8 mouse cellular contexts compared by ENCODE assay signal in genomic region chr1:74505393-74505720, GRCm38 (mm10). TPM values are rescaled to one million over a fixed set of nuclear protein-coding genes. Genes with fewer than 3 reads are reported as not detected.
DNase-seq lines count a peak whose midpoint lies in the region; ATAC-seq and TF ChIP-seq lines count a peak whose summit lies in the region.

No protein-coding gene starts in this region.

- DNase-seq in heart, postnatal 10 days: no peak
- no peak for DNase-seq in MEL (ENCODE audit: low read depth, low spot score)
- DNase-seq in layer of hippocampus, postnatal 36 days: no peak
- DNase-seq in Muller cell, postnatal 12 days (ENCODE audit: inconsistent ontology term): no peak
- no peak for DNase-seq in adrenal gland, adult (ENCODE audit: inconsistent age in 2 of 2, low spot score in 1 of 2)

- H3K4me2 ChIP-seq in heart, embryonic 14.5 days (ENCODE audit: low read length): peak overlapping the region; percentile 77

- TF ChIP-seq POLR2A in MEL (IDR thresholded peaks at IDR 0.05; ENCODE audit: control insufficient read depth in 1 of 2, insufficient read depth in 1 of 2, low read depth in 1 of 2, low read length in 2 of 2, poor library complexity in 1 of 2): no peak

- H3K79me2 ChIP-seq in MEL (ENCODE audit: control insufficient read depth, insufficient read depth, low read length, poor library complexity): peaks cover 66% of the 10 kb centered on the region

- H3K4me3 ChIP-seq in heart, embryonic 14.5 days (ENCODE audit: control insufficient read depth in 1 of 2, insufficient read depth in 1 of 2, low read depth in 1 of 2, low read length in 2 of 2): peak overlapping the region; percentile 85 to 97
- H3K4me3 ChIP-seq in MEL (ENCODE audit: control insufficient read depth in 1 of 2, insufficient read depth in 1 of 2, low read depth in 2 of 2, low read length in 2 of 2): peak overlapping the region; percentile 54 to 99

- peak; percentile 44 for ATAC-seq in heart, embryonic 14.5 days (ENCODE audit: insufficient number of reproducible peaks, insufficient read depth, low FRiP score, low read depth)
- ATAC-seq in granulocyte monocyte progenitor cell, adult 5-6 weeks (replicated peaks; ENCODE audit: poor library complexity, severe bottlenecking): peak; percentile 18; the same call in 1 of the 2 replicates
- peak; percentile 12; the same call in 1 of the 2 replicates for ATAC-seq in megakaryocyte progenitor cell, adult 5-6 weeks (replicated peaks; ENCODE audit: poor library complexity)

- H3K9me3 ChIP-seq in heart, embryonic 14.5 days (ENCODE audit: control insufficient read depth, low read length): no peaks in the 10 kb centered on the region
- no peaks in the 10 kb centered on the region for H3K9me3 ChIP-seq in MEL (replicated peaks; ENCODE audit: insufficient read depth, low read length)

- intact Hi-C loops in heart, postnatal 10 days (cut with DNase I): loop anchor here (5.0 kb wide), 1 partner anchor 82 kb away; the partner anchor contains the start of genes Bcs1l and Zfp142

- TF ChIP-seq CTCF in MEL (IDR thresholded peaks at IDR 0.05 in 2 of 3, conservative IDR thresholded peaks at IDR 0.05 in 1 of 3; ENCODE audit: control insufficient read depth in 1 of 3, insufficient read depth in 1 of 3, low read depth in 2 of 3, low read length in 3 of 3, poor library complexity in 1 of 3, severe bottlenecking in 1 of 3): no peak

- no peak for TF ChIP-seq EP300 in MEL (IDR thresholded peaks at IDR 0.05; ENCODE audit: low read depth in 1 of 2, low read length in 2 of 2)

- H3K27ac ChIP-seq in heart, embryonic 14.5 days (replicated peaks in 1 of 2; ENCODE audit: control insufficient read depth in 1 of 2, insufficient read depth in 1 of 2, low read depth in 2 of 2, low read length in 2 of 2): peak overlapping the region; percentile 49 to 54
- peak overlapping the region; percentile 63 for H3K27ac ChIP-seq in MEL (ENCODE audit: control insufficient read depth, low read depth, low read length)

- peak overlapping the region; percentile 88 for H3K9ac ChIP-seq in heart, embryonic 14.5 days (ENCODE audit: low read length)
- peak overlapping the region; percentile 89 for H3K9ac ChIP-seq in MEL (ENCODE audit: control insufficient read depth, low read depth, low read length, poor library complexity, severe bottlenecking)

- WGBS in heart, embryonic 14.5 days: under 1% methylated on average over 22 of the region's 22 CpGs

- H3K36me3 ChIP-seq in heart, embryonic 14.5 days (ENCODE audit: control insufficient read depth, insufficient read depth, low read length): peaks cover 7% of the 10 kb centered on the region; the same call in 1 of the 2 replicates
- H3K36me3 ChIP-seq in MEL (ENCODE audit: control insufficient read depth in 1 of 2, insufficient read depth in 2 of 2, low read length in 2 of 2): peaks cover 0 to 41% of the 10 kb centered on the region in 2 experiments; a peak in 3 of 4 replicates

- no peak for TF ChIP-seq RAD21 in MEL (IDR thresholded peaks at IDR 0.05; ENCODE audit: low read depth, low read length)

- H3K27me3 ChIP-seq in heart, embryonic 14.5 days (ENCODE audit: control insufficient read depth, insufficient read depth, low read length): no peaks in the 10 kb centered on the region
- H3K27me3 ChIP-seq in MEL (ENCODE audit: control insufficient read depth in 1 of 2, insufficient read depth in 2 of 2, low read length in 2 of 2): no peaks in the 10 kb centered on the region

- H3K4me1 ChIP-seq in heart, embryonic 14.5 days (ENCODE audit: control insufficient read depth in 2 of 2, insufficient read depth in 2 of 2, low read length in 2 of 2): peaks cover 0 to 22% of the 10 kb centered on the region in 2 experiments; a peak in 2 of 4 replicates
- peaks cover 3 to 10% of the 10 kb centered on the region in 2 experiments; a peak in 3 of 4 replicates for H3K4me1 ChIP-seq in MEL (ENCODE audit: control insufficient read depth in 1 of 2, insufficient read depth in 2 of 2, low read length in 2 of 2)

TF ChIP-seq in MEL, 35 proteins besides CTCF, POLR2A, EP300 and RAD21:
- no peak for TF ChIP-seq JUND (IDR thresholded peaks at IDR 0.05; ENCODE audit: low read depth, low read length)
- peak; percentile 84; the same call in 1 of the 2 replicates for TF ChIP-seq SIN3A (IDR thresholded peaks at IDR 0.05; ENCODE audit: low read length)
- no peak for TF ChIP-seq CHD1 (IDR thresholded peaks at IDR 0.05; ENCODE audit: low read depth, low read length)
- no peak for TF ChIP-seq SMC3 (IDR thresholded peaks at IDR 0.05; ENCODE audit: low read depth, low read length)
- 0 out of 2 replicates have a peak, but pooled peaks have one; percentile 19 for TF ChIP-seq ZMIZ1 (IDR thresholded peaks at IDR 0.05; ENCODE audit: low read depth, low read length)

RNA-seq across cellular contexts. Expression of gene Cnot9, which starts 0.5 kb away (rescaled TPM):
- 29.9 and 32.6 TPM in 2 replicates for polyA plus RNA-seq in heart, embryonic 14.5 days (2014; fragmentation: Nextera tagmentation; extraction: Ambion mirVana)
- 10 to 100 TPM; 20.8 to 22.4 TPM for total RNA-seq in heart, postnatal 10 days (2021)
- total RNA-seq in MEL (2012; rRNA removed): 62.7 and 65.1 TPM in 2 replicates
- polyA plus RNA-seq in MEL (2012; ENCODE audit: insufficient read depth in 1 of 2, insufficient read length in 2 of 2, low read depth in 1 of 2, low replicate concordance in 2 of 2, missing spikeins in 1 of 2): 10 to 100 TPM in 1 of 2 experiments, not detected in 1; 85.0 TPM
- 58.2 and 66.7 TPM in 2 replicates for total RNA-seq in granulocyte monocyte progenitor cell, adult 5-6 weeks (2014; fragmentation: Nextera tagmentation)
- 62.5 and 76.6 TPM in 2 replicates for total RNA-seq in granulocyte monocyte progenitor cell, adult 5-6 weeks (2017)
- total RNA-seq in megakaryocyte progenitor cell, adult 5-6 weeks (2015): 58.9 and 65.3 TPM in 2 replicates
- total RNA-seq in megakaryocyte progenitor cell, adult 5-6 weeks (2017): 70.1 and 87.8 TPM in 2 replicates
- 10 to 100 TPM; 26.9 to 29.1 TPM for total RNA-seq in layer of hippocampus, postnatal 36 days (2021)

RNA-seq across cellular contexts. Expression of gene Plcd4, which starts 37.3 kb away (rescaled TPM):
- polyA plus RNA-seq in heart, embryonic 14.5 days (2014; fragmentation: Nextera tagmentation; extraction: Ambion mirVana): 0.68 and 0.88 TPM in 2 replicates
- not detected for total RNA-seq in heart, postnatal 10 days (2021)
- 0.13 and 0.15 TPM in 2 replicates for total RNA-seq in MEL (2012; rRNA removed)
- polyA plus RNA-seq in MEL (2012; ENCODE audit: insufficient read depth in 1 of 2, insufficient read length in 2 of 2, low read depth in 1 of 2, low replicate concordance in 2 of 2, missing spikeins in 1 of 2): under 1 TPM in 1 of 2 experiments, not detected in 1; 0.77 TPM
- not detected in 2 replicates for total RNA-seq in granulocyte monocyte progenitor cell, adult 5-6 weeks (2014; fragmentation: Nextera tagmentation)
- total RNA-seq in granulocyte monocyte progenitor cell, adult 5-6 weeks (2017): 0.05 TPM in 1 of 2 replicates, not detected in the other
- not detected in 2 replicates for total RNA-seq in megakaryocyte progenitor cell, adult 5-6 weeks (2015)
- total RNA-seq in megakaryocyte progenitor cell, adult 5-6 weeks (2017): not detected in 2 replicates
- 10 to 100 TPM; 20.4 to 22.8 TPM for total RNA-seq in layer of hippocampus, postnatal 36 days (2021)

RNA-seq across cellular contexts. Expression of gene Usp37, which starts 38.7 kb away (rescaled TPM):
- 21.0 and 22.1 TPM in 2 replicates for polyA plus RNA-seq in heart, embryonic 14.5 days (2014; fragmentation: Nextera tagmentation; extraction: Ambion mirVana)
- total RNA-seq in heart, postnatal 10 days (2021): 10 to 100 TPM; 13.6 to 18.5 TPM
- total RNA-seq in MEL (2012; rRNA removed): 24.0 and 27.7 TPM in 2 replicates
- 10 to 100 TPM; 17.8 to 77.6 TPM for polyA plus RNA-seq in MEL (2012; ENCODE audit: insufficient read depth in 1 of 2, insufficient read length in 2 of 2, low read depth in 1 of 2, low replicate concordance in 2 of 2, missing spikeins in 1 of 2)
- total RNA-seq in granulocyte monocyte progenitor cell, adult 5-6 weeks (2014; fragmentation: Nextera tagmentation): 26.4 and 54.1 TPM in 2 replicates
- 37.1 and 37.4 TPM in 2 replicates for total RNA-seq in granulocyte monocyte progenitor cell, adult 5-6 weeks (2017)
- total RNA-seq in megakaryocyte progenitor cell, adult 5-6 weeks (2015): 27.7 and 29.5 TPM in 2 replicates
- 30.5 and 42.6 TPM in 2 replicates for total RNA-seq in megakaryocyte progenitor cell, adult 5-6 weeks (2017)
- total RNA-seq in layer of hippocampus, postnatal 36 days (2021): 10 to 100 TPM; 26.3 to 27.9 TPM

Comparison
In these comparisons a context has a peak if more than half of its experiments do, and no peak if none do; other contexts are left out.
1. RNA of gene Plcd4, which starts 37.3 kb away (total RNA-seq): 20.4 to 22.8 TPM in layer of hippocampus, postnatal 36 days; 0.13 to 0.15 TPM in MEL, 0.05 TPM in granulocyte monocyte progenitor cell, adult 5-6 weeks, not detected in heart, postnatal 10 days and not detected in megakaryocyte progenitor cell, adult 5-6 weeks; every median in the first group is over 10 times any median in the second.
2. Peak in every context shown above with its lines, with median percentiles within 50 percentile points of each other: ATAC-seq.